Mouse (Mus musculus) lung, embryonic 14.5 days (tissue): ENCODE results near the gene Fam57b. TPM values are rescaled to one million over a fixed set of nuclear protein-coding genes. Genes with fewer than 3 reads are reported as not detected.

Experiments
- ATAC-seq: fragments of 200-750 bp; cut with Nextera tagmentation; 2 replicates; pipeline ENCODE4 v1.8.0; 2017; ENCODE audit warnings: mild to moderate bottlenecking, moderate TSS enrichment, moderate library complexity; ENCODE audit not compliant: insufficient read depth
- DNase-seq: peaks from one replicate; pipeline ENCODE4 v3.0.0-alpha.2; 2015
- H3K27ac ChIP-seq: fragments of 300-500 bp; sonication (generic); 2 replicates; pipeline ENCODE4 v1.5.1; 2014; ENCODE audit warnings: low read depth, mild to moderate bottlenecking, moderate library complexity
- H3K27me3 ChIP-seq: fragments of 300-500 bp; sonication (generic); 2 replicates; pipeline ENCODE4 v1.6.1; 2014; ENCODE audit warnings: low read length, control low read depth; ENCODE audit not compliant: insufficient read depth
- H3K36me3 ChIP-seq: fragments of 300-500 bp; sonication (generic); 2 replicates; pipeline ENCODE4 v1.6.1; 2014; ENCODE audit warnings: control low read depth; ENCODE audit not compliant: insufficient read depth
- H3K4me1 ChIP-seq: fragments of 300-500 bp; sonication (generic); 2 replicates; pipeline ENCODE4 v1.6.1; 2014; ENCODE audit warnings: antibody characterized with exemption, control low read depth; ENCODE audit not compliant: insufficient read depth
- H3K4me2 ChIP-seq: fragments of 300-500 bp; sonication (generic); 2 replicates; pipeline ENCODE4 v1.6.1; 2014; ENCODE audit warnings: mild to moderate bottlenecking
- H3K4me3 ChIP-seq: fragments of 300-500 bp; sonication (generic); 2 replicates; pipeline ENCODE4 v1.5.1; 2014; ENCODE audit warnings: low read depth, low read length
- H3K9ac ChIP-seq: fragments of 300-500 bp; sonication (generic); 2 replicates; pipeline ENCODE4 v1.6.1; 2014
- H3K9me3 ChIP-seq: fragments of 300-500 bp; sonication (generic); 2 replicates; pipeline ENCODE4 v1.6.1; 2016; ENCODE audit warnings: low read depth, low read length, control low read depth
- CTCF ChIP-seq: IDR thresholded peaks from 2 replicates; pipeline ENCODE4 v1.5.1; 2016; ENCODE audit warnings: antibody characterized with exemption, low read depth
- WGBS: fragments of 180-500 bp; shearing (Covaris S2); extraction: QIAGEN DNeasy Blood & Tissue Kit; methylation state at CpG from one replicate; pipeline ENCODE4 v1.1.7; 2014; 5-methylcytosine and 5-hydroxymethylcytosine counted together
- polyA plus RNA-seq: library from polyadenylated mRNA; unstranded; fragments of >200 nt; fragmentation: Nextera tagmentation; extraction: Ambion mirVana; gene quantifications from 2 replicates; pipeline ENCODE4 v1.2.1, GENCODE M21; 2014

Fam57b gene
- polyA plus RNA-seq, 1 experiment from 2014 or later: 0.17 TPM

DNA sequence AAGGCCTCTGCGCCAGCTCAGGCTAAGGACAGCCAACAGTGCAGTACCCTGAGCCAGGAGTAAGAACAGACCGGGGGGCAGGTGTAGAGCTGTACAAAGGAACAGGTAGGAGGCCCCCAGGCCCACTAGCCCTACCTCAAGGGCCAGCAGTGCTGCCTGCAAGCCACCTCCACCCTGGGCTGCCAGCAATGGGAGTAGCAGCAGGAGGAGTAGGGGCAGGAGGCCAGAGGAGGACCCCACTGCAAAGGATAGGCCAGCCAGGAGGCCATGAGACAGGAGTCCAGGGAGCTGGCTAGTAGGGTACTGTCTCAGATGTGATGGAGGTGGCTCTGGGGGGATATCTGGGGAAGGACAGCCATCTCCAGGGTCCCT lies 73.0 kb downstream of the Fam57b start:
- Histone ChIP-seq H3K4me1 (no peaks in the 10 kb centered on the region), H3K9me3 (no peaks in the 10 kb centered on the region), H3K4me3 (no peak overlapping the region), H3K9ac (no peak overlapping the region), H3K4me2 (no peak overlapping the region), H3K27ac (no peak overlapping the region), H3K27me3 (no peaks in the 10 kb centered on the region), H3K36me3 (peaks cover 100% of the 10 kb centered on the region)
- WGBS: 91% methylated on average over 2 of the region's 2 CpGs
- no peak for DNase-seq
- ATAC-seq: no peak
- no peak for TF ChIP-seq CTCF

GRCm38 (mm10) chr7:126877239-126877638 lies 79.8 kb downstream of the Fam57b start:
- Histone ChIP-seq H3K27ac (no peak overlapping the region), H3K4me1 (peaks cover 6% of the 10 kb centered on the region; the same call in 1 of the 2 replicates), H3K36me3 (peaks cover 83% of the 10 kb centered on the region), H3K9ac (no peak overlapping the region), H3K4me2 (no peak overlapping the region), H3K4me3 (no peak overlapping the region), H3K9me3 (no peaks in the 10 kb centered on the region), H3K27me3 (no peaks in the 10 kb centered on the region)
- no peak for DNase-seq
- 95% methylated on average over 1 of the region's 1 CpGs for WGBS
- TF ChIP-seq CTCF: no peak
- ATAC-seq: no peak

Other genes with a start within 250 kb of the Fam57b start
- gene Eif3c, start 231.3 kb upstream of the Fam57b start, polyA plus RNA-seq: 169 and 183 TPM in 2 replicates
- 0.32 and 0.54 TPM in 2 replicates for gene Apobr, start 212.7 kb upstream of the Fam57b start, polyA plus RNA-seq
- gene Cln3, start 211.9 kb upstream of the Fam57b start, polyA plus RNA-seq: 24.1 and 27.3 TPM in 2 replicates
- not detected in 2 replicates for gene Il27, start 202.7 kb upstream of the Fam57b start, polyA plus RNA-seq
- 9.7 and 10.7 TPM in 2 replicates for gene Nupr1, start 166.8 kb upstream of the Fam57b start, polyA plus RNA-seq
- gene Sgf29, start 148.4 kb upstream of the Fam57b start, polyA plus RNA-seq: 49.5 and 61.3 TPM in 2 replicates
- 1.4 and 2.6 TPM in 2 replicates for gene Sult1a1, start 121.2 kb upstream of the Fam57b start, polyA plus RNA-seq
- gene Bola2, start 102.3 kb upstream of the Fam57b start, polyA plus RNA-seq: 123 and 126 TPM in 2 replicates
- 8.9 and 9.7 TPM in 2 replicates for gene Slx1b, start 101.9 kb upstream of the Fam57b start, polyA plus RNA-seq
- gene Coro1a, start 89.9 kb upstream of the Fam57b start, polyA plus RNA-seq: 29.2 and 29.3 TPM in 2 replicates
- gene Mapk3, start 38.1 kb upstream of the Fam57b start, polyA plus RNA-seq: 111 and 117 TPM in 2 replicates
- gene Gdpd3, start 31.3 kb upstream of the Fam57b start, polyA plus RNA-seq: 3.3 and 3.4 TPM in 2 replicates
- 87.8 and 91.2 TPM in 2 replicates for gene Ypel3, start 20.7 kb upstream of the Fam57b start, polyA plus RNA-seq
- 0.28 TPM in 1 of 2 replicates, not detected in the other for gene Tbx6, start 16.2 kb upstream of the Fam57b start, polyA plus RNA-seq
- 278 and 300 TPM in 2 replicates for gene Ppp4c, start 5.2 kb upstream of the Fam57b start, polyA plus RNA-seq
- gene 4930451I11Rik, start 34.0 kb downstream of the Fam57b start, polyA plus RNA-seq: not detected in 2 replicates
- 0.33 and 0.80 TPM in 2 replicates for gene Doc2a, start 49.7 kb downstream of the Fam57b start, polyA plus RNA-seq
- gene Hirip3, start 64.3 kb downstream of the Fam57b start, polyA plus RNA-seq: 19.9 and 26.7 TPM in 2 replicates
- 92.9 and 99.7 TPM in 2 replicates for gene Ino80e, start 64.7 kb downstream of the Fam57b start, polyA plus RNA-seq
- gene Taok2, start 87.0 kb downstream of the Fam57b start, polyA plus RNA-seq: 34.8 and 40.1 TPM in 2 replicates
- 26.7 and 31.5 TPM in 2 replicates for gene Tmem219, start 125.2 kb downstream of the Fam57b start, polyA plus RNA-seq
- gene Kctd13, start 131.2 kb downstream of the Fam57b start, polyA plus RNA-seq: 12.1 and 15.7 TPM in 2 replicates
- 0.39 TPM in 1 of 2 replicates, not detected in the other for gene Asphd1, start 151.9 kb downstream of the Fam57b start, polyA plus RNA-seq
- gene Sez6l2, start 152.9 kb downstream of the Fam57b start, polyA plus RNA-seq: 0.68 and 1.1 TPM in 2 replicates
- 86.1 and 92.8 TPM in 2 replicates for gene Cdipt, start 178.2 kb downstream of the Fam57b start, polyA plus RNA-seq
- gene Cdiptos, start 178.4 kb downstream of the Fam57b start, polyA plus RNA-seq: 1.5 TPM in 2 replicates
- 7.7 and 8.0 TPM in 2 replicates for gene Mvp, start 217.0 kb downstream of the Fam57b start, polyA plus RNA-seq
- 0.85 TPM in 1 of 2 replicates, not detected in the other for gene Pagr1b, start 218.8 kb downstream of the Fam57b start, polyA plus RNA-seq
- 21.9 and 44.5 TPM in 2 replicates for gene Pagr1a, start 219.7 kb downstream of the Fam57b start, polyA plus RNA-seq
- gene Gm42742, start 223.4 kb downstream of the Fam57b start, polyA plus RNA-seq: 37.4 and 54.0 TPM in 2 replicates
- gene Prrt2, start 223.5 kb downstream of the Fam57b start, polyA plus RNA-seq: 4.7 and 5.9 TPM in 2 replicates
- gene Maz, start 229.4 kb downstream of the Fam57b start, polyA plus RNA-seq: 74.3 and 90.8 TPM in 2 replicates
- 168 and 180 TPM in 2 replicates for gene Kif22, start 244.8 kb downstream of the Fam57b start, polyA plus RNA-seq